Mouse (Mus musculus) intestine, embryonic 16.5 days (tissue): Measurements from ENCODE around the gene Ski. TPM values are rescaled to one million over a fixed set of nuclear protein-coding genes. Genes with fewer than 3 reads are reported as not detected.

Experiments used
- ATAC-seq: fragments of 200-750 bp; cut with Nextera tagmentation; 2 replicates; pipeline ENCODE4 v1.8.0; 2017; ENCODE audit warnings: moderate TSS enrichment, moderate library complexity
- H3K27ac ChIP-seq: fragments of 300-500 bp; sonication (generic); 2 replicates; pipeline ENCODE4 v1.5.1; 2014; ENCODE audit warnings: mild to moderate bottlenecking, low read length
- H3K27me3 ChIP-seq: fragments of 300-500 bp; sonication (generic); replicated peaks from 2 replicates; pipeline ENCODE4 v1.6.1; 2014; ENCODE audit warnings: low read length, control low read depth, mixed read lengths; ENCODE audit not compliant: control insufficient read depth, insufficient read depth
- H3K36me3 ChIP-seq: fragments of 300-500 bp; sonication (generic); 2 replicates; pipeline ENCODE4 v1.6.1; 2014; ENCODE audit warnings: low read length, control low read depth; ENCODE audit not compliant: control insufficient read depth, insufficient read depth
- H3K4me1 ChIP-seq: fragments of 300-500 bp; sonication (generic); 2 replicates; pipeline ENCODE4 v1.6.1; 2014; ENCODE audit warnings: low read length, control low read depth, mixed read lengths; ENCODE audit not compliant: control insufficient read depth, insufficient read depth
- H3K4me2 ChIP-seq: fragments of 300-500 bp; sonication (generic); 2 replicates; pipeline ENCODE4 v1.6.1; 2014; ENCODE audit warnings: low read depth, low read length, control low read depth
- H3K4me3 ChIP-seq: fragments of 300-500 bp; sonication (generic); 2 replicates; pipeline ENCODE4 v1.5.1; 2014; ENCODE audit warnings: mild to moderate bottlenecking, low read length
- H3K9ac ChIP-seq: fragments of 300-500 bp; sonication (generic); 2 replicates; pipeline ENCODE4 v1.6.1; 2014; ENCODE audit warnings: low read depth, low read length
- H3K9me3 ChIP-seq: fragments of 300-500 bp; sonication (generic); 2 replicates; pipeline ENCODE4 v1.6.1; 2016; ENCODE audit warnings: low read length, control low read depth; ENCODE audit not compliant: control insufficient read depth
- WGBS: fragments of 180-500 bp; shearing (Covaris S2); extraction: QIAGEN DNeasy Blood & Tissue Kit; methylation state at CpG from one replicate; pipeline ENCODE4 v1.1.7; 2014; 5-methylcytosine and 5-hydroxymethylcytosine counted together
- polyA plus RNA-seq: library from polyadenylated mRNA; unstranded; fragments of >200 nt; fragmentation: Nextera tagmentation; extraction: Ambion mirVana; gene quantifications from 2 replicates; pipeline ENCODE4 v1.2.1, GENCODE M21; 2015

Gene Ski
- polyA plus RNA-seq, 1 experiment from 2014 or later: 11.4 TPM

DNA sequence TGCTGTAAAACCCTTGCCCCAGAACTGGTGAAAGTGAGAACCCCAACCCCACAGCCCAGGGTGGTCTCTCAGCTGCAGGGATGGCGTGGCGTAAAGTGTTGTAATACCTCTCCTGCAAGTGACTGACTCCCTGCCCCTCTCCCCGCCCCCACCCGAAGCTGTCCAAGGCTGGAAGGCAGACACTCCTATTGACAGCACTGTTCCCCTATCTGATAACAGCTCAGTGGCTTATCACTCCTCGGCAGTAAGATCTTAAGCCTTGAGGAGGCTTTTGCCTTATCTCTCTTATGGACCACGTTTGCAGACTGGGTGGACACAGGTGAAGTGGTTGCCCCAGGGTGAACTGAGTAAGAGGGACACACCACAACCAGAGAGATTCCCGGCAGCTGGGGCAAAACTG is 97.1 kb downstream of the Ski start:
- no peak overlapping the region for H3K4me2 ChIP-seq

DNA sequence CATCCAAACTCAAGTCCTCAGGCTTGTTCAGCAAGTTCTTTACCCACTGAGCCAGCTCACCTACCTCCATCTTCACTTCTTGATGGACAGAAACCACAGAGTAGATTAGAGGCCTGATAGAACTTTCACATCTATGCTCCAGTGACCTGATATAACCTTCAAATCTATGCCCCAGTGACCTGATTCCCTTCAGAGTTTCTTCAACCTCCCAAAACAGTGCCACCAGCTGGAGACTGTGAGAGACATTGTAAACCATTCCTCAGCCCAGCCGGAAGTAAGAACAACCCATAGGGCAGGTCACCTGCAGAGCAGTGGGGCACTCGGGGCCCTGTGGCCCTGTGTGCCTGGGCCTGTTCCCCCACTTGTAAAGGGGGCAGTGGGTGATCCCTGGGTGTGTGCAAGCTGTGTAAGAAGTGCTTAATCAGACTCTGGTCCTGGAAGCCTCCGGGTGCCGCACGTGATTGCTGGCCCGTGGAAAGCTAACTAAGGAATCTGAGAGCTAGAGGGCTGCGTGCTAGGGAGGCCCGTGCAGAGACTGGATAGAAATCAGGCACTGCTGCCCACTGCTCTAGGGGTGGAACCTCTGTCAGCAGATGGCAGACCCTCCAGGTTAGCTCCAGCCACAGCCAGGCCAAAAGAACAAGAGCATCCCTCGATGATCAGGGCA is 98.4 kb downstream of the Ski start:
- H3K4me1 ChIP-seq: peaks cover 46% of the 10 kb centered on the region
- no peaks in the 10 kb centered on the region for H3K9me3 ChIP-seq
- H3K36me3 ChIP-seq: no peaks in the 10 kb centered on the region
- no peak for ATAC-seq
- WGBS: 77% methylated on average over 9 of the region's 9 CpGs
- H3K9ac ChIP-seq: peak overlapping the region; percentile 10; the same call in 1 of the 2 replicates
- H3K4me2 ChIP-seq: no peak overlapping the region
- no peak overlapping the region for H3K4me3 ChIP-seq
- H3K27me3 ChIP-seq: no peaks in the 10 kb centered on the region
- no peak overlapping the region for H3K27ac ChIP-seq

More for the DNA sequence above, 97.1 kb downstream of the Ski start:
- H3K27ac ChIP-seq: no peak overlapping the region
- H3K4me3 ChIP-seq: no peak overlapping the region
- no peaks in the 10 kb centered on the region for H3K27me3 ChIP-seq
- H3K36me3 ChIP-seq: no peaks in the 10 kb centered on the region
- peaks cover 44% of the 10 kb centered on the region for H3K4me1 ChIP-seq
- ATAC-seq: no peak
- no peaks in the 10 kb centered on the region for H3K9me3 ChIP-seq
- 41% methylated on average over 7 of the region's 7 CpGs for WGBS
- H3K9ac ChIP-seq: 0 out of 2 replicates have a peak overlapping the region, but pooled peaks have one; percentile 3

DNA sequence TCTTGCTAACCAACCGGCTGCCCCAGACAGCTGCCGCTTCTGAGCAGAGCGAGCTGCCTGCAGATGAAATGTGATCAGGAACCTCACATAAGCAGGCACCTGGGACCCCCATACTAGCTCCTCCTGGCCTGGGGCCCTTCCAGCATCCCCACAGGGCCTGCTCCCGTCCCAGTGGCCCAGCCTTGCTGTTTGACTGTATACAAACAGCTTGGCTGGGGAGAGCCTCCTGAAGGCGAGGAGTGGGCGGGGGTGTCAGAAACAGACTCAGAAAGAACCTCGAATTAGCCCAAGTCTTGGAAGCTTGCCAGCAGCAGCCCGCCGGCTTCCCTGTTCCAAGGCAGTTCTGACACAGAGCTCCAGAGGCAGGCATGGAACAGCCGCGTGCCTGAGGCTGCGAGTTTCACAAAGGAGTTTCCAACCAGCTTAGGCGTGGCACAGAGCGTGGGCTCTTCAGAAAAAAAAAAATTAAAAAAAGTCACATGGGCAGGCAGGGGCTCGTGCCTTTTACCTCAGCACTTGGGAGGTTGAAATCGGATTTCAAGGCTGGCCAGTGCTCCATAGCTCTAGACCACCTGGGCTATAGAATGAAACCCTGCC is 99.8 kb downstream of the Ski start:
- H3K4me2 ChIP-seq: peak overlapping the region; percentile 23
- H3K27me3 ChIP-seq: no peaks in the 10 kb centered on the region
- H3K27ac ChIP-seq: peak overlapping the region; percentile 97
- 8% methylated on average over 16 of the region's 16 CpGs for WGBS
- no peaks in the 10 kb centered on the region for H3K9me3 ChIP-seq
- peak; percentile 20; the same call in 1 of the 2 replicates for ATAC-seq
- no peak overlapping the region for H3K4me3 ChIP-seq
- H3K4me1 ChIP-seq: peaks cover 49% of the 10 kb centered on the region
- H3K9ac ChIP-seq: peak overlapping the region; percentile 56
- H3K36me3 ChIP-seq: no peaks in the 10 kb centered on the region

DNA sequence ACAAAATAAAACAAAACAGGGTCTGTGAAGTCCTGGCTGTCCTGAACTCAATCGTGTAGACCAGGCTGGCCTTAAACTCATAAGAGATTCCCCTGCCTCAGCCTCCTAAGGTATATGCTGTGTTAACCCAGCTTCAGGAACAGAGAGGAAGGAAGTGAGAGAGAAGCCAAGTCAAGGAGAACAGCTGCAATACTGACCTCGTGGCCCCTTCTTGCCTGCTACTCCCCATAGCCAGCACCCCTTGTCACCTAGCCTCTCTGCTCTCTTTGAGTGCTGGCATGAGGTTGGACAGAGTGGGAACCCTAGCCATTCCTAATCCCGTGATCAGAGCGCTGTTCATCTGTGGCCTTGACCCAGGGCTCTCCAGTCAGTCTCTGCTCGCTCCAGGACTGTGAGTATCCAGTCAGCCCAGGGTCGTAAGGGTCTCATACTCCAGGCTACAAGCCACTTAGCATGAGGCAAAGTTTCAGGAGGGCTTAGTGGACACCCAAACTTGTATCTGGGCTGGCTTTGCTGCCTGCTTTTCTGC is 100.4 kb downstream of the Ski start:
- ATAC-seq: no peak
- Histone ChIP-seq H3K27me3 (no peaks in the 10 kb centered on the region), H3K9ac (peak overlapping the region; percentile 56), H3K36me3 (no peaks in the 10 kb centered on the region), H3K4me3 (no peak overlapping the region), H3K4me1 (peaks cover 49% of the 10 kb centered on the region), H3K27ac (peak overlapping the region; percentile 97), H3K9me3 (no peaks in the 10 kb centered on the region), H3K4me2 (no peak overlapping the region)
- WGBS: 67% methylated on average over 6 of the region's 6 CpGs

DNA sequence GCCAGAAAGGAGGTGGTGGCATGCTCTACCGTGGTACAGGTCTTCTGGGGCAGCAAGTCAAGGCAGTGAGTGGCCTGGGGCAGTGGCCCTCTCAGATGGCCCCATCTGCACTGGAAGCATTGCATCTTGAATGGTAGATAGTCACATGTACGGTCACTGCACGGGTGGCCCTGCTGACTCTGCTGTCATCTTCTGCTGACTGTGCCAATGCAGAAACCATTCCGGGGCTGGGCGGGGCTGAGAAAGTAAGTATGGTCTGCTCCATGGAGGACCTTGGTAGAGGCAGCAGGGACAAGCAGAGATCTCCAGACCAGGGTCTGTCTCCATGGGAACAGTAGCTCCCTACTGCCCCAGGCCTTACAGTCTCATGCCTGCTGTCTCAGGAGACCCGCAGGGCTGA is 101.2 kb downstream of the Ski start:
- H3K36me3 ChIP-seq: no peaks in the 10 kb centered on the region
- no peaks in the 10 kb centered on the region for H3K27me3 ChIP-seq
- peaks cover 49% of the 10 kb centered on the region for H3K4me1 ChIP-seq
- H3K9me3 ChIP-seq: no peaks in the 10 kb centered on the region
- no peak overlapping the region for H3K4me2 ChIP-seq
- ATAC-seq: peak; percentile 37
- H3K27ac ChIP-seq: peak overlapping the region; percentile 97
- 73% methylated on average over 6 of the region's 6 CpGs for WGBS
- peak overlapping the region; percentile 58 for H3K9ac ChIP-seq
- no peak overlapping the region for H3K4me3 ChIP-seq

DNA sequence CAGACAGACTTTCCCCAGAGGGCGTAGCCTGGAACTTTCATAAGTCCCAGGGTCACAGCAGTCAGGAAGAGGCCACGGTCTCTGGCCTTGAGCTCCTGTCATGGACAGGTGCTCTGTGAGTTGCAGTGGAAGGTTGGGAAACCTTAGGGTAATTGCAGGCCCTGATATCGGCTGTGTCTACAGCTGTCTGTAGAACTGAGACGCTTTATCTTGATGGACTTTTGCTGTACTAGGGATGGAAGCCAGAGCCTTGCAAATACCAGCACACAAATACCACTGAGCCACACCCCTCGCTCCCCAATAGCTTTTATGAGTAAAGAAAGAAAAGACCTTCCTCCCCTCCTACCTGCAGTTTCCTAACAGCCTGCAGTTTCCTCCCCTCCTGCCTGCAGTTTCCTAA is 101.8 kb downstream of the Ski start:
- Histone ChIP-seq H3K27me3 (no peaks in the 10 kb centered on the region), H3K9me3 (no peaks in the 10 kb centered on the region), H3K27ac (peak overlapping the region; percentile 97), H3K9ac (peak overlapping the region; percentile 58), H3K36me3 (no peaks in the 10 kb centered on the region), H3K4me3 (no peak overlapping the region), H3K4me2 (0 out of 2 replicates have a peak overlapping the region, but pooled peaks have one; percentile 7), H3K4me1 (peaks cover 49% of the 10 kb centered on the region)
- ATAC-seq: peak; percentile 91
- WGBS: 48% methylated on average over 5 of the region's 5 CpGs

DNA sequence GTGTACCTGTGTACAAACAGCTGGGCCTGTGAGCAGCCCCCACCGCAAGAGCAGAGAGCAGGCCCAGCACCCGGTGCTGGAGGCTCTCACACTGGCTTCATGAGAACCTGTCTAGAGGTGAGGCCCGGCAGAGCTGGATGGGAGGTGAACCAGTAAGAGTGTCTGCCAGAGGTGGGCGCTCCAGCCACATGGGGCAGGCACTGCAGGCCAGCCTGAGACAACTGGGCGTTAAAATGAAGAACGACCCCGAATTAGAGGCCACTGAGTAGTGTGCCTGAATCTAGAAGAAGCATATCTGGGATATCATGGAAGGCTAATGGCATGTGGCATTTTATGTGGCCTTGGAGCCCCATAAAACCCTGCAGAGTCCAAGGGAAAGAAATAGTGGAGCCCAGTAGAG is 102.4 kb downstream of the Ski start:
- 69% methylated on average over 7 of the region's 7 CpGs for WGBS
- peak; percentile 29 for ATAC-seq

DNA sequence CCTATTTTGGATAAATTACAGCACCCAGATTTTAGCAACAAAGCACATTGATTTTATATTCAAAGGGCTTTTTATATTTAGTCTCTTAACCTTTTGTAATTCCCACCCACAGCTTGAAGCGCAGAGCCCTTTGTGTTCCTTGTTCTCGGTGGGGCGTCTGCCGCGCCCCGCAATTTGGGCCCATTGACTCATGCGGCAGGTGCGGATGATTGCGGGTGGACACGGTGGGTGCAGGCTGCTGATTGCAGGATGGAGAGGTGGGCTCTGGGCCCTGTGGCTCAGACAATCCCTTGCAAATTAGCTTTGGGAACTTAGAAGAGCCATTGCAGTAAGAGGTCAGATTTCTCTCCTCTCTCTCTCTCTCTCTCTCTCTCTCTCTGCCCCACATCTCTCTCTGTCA is 104.1 kb downstream of the Ski start:
- no peak for ATAC-seq
- peaks cover 37% of the 10 kb centered on the region for H3K4me1 ChIP-seq
- no peak overlapping the region for H3K4me2 ChIP-seq
- 82% methylated on average over 10 of the region's 10 CpGs for WGBS
- no peaks in the 10 kb centered on the region for H3K36me3 ChIP-seq
- no peaks in the 10 kb centered on the region for H3K9me3 ChIP-seq
- no peak overlapping the region for H3K4me3 ChIP-seq
- H3K9ac ChIP-seq: no peak overlapping the region
- no peaks in the 10 kb centered on the region for H3K27me3 ChIP-seq
- H3K27ac ChIP-seq: no peak overlapping the region

More for the DNA sequence above, 102.4 kb downstream of the Ski start:
- no peaks in the 10 kb centered on the region for H3K9me3 ChIP-seq
- H3K4me3 ChIP-seq: no peak overlapping the region
- H3K9ac ChIP-seq: peak overlapping the region; percentile 31; the same call in 1 of the 2 replicates
- peak overlapping the region; percentile 86 for H3K27ac ChIP-seq
- peaks cover 48% of the 10 kb centered on the region for H3K4me1 ChIP-seq
- no peaks in the 10 kb centered on the region for H3K36me3 ChIP-seq
- 0 out of 2 replicates have a peak overlapping the region, but pooled peaks have one; percentile 7 for H3K4me2 ChIP-seq
- H3K27me3 ChIP-seq: no peaks in the 10 kb centered on the region

DNA sequence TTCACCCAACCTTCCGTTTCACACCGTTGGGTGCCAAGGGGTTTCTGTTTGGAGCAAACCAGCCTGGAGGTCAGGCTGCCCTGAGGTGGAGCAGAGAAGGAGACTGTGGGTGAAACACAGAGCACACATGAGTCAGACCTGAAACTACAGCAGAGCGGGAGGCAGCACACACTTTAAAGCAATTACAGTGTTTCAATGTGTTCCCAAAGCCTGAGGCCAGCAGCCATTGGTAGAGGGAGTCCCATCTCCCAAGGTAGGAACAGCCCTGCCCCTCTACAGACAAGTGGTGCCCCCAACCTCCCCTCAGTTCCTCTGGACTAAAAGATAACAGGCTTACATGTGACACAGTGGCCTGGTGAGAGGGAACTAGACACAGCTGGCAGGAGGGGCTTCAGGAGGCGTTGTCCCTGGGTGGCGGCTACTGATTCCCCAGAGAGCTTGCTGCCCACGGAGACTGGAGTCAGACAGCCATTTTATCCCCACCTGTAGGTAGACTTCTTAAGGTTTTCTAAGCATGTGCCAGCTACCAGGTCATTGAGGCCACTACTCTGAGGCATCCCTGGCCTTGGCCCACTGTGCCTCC is 104.9 kb downstream of the Ski start:
- Histone ChIP-seq H3K9me3 (no peaks in the 10 kb centered on the region), H3K4me3 (no peak overlapping the region), H3K27me3 (no peaks in the 10 kb centered on the region), H3K4me2 (no peak overlapping the region), H3K9ac (no peak overlapping the region), H3K36me3 (no peaks in the 10 kb centered on the region), H3K4me1 (peaks cover 30% of the 10 kb centered on the region), H3K27ac (0 out of 2 replicates have a peak overlapping the region, but pooled peaks have one; percentile 13)
- no peak for ATAC-seq
- 84% methylated on average over 6 of the region's 6 CpGs for WGBS
